Mouse (Mus musculus) naive thymus-derived CD4-positive, alpha-beta T cell, adult 2 months (primary cell): ENCODE results near the gene Csnk1e.

Experiments used
- DNase-seq: peaks from one replicate; pipeline ENCODE4 v3.0.0-alpha.2; 2011; ENCODE audit warnings: low read depth

Csnk1e gene

DNA sequence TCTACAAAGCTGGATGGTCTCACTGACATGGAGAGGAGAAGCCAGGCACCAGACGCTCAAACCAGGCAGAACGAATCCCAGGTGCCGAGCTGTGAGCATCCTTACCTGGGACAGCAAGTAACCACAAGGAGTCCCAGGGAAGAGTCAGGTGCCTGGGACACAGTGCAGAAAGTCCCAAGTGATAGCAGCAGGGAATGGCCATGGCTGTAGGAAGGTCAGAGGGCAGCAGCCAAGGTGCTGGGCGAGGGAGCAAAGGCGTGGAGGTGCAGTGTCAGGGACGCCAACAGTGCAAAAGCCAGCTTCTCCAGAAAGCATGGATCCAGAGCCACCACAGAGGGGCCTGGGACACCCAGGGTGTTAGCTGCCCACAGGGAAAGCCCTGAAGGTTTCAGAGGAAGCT lies 62.3 kb downstream of the Csnk1e start:
- no peak for DNase-seq

DNA sequence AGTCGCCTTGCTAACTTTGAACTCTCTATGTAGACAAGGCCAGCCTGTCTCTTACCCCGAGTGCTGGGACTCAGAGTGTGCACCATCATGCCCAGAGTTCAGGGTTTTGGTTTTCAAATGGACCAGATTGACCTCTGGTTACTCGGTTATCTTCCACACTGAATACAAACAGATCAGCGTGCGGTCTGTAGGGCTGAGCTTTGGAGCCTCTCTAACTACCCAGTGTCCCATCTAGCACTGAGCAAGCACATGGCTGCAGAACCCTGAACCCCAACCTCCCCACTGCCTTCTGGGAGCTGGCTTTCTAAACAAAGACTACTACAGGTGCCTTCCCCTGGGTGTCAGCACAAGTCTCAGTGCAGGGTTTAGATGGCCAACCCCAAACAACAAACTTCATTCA lies 62.8 kb downstream of the Csnk1e start:
- no peak for DNase-seq

DNA sequence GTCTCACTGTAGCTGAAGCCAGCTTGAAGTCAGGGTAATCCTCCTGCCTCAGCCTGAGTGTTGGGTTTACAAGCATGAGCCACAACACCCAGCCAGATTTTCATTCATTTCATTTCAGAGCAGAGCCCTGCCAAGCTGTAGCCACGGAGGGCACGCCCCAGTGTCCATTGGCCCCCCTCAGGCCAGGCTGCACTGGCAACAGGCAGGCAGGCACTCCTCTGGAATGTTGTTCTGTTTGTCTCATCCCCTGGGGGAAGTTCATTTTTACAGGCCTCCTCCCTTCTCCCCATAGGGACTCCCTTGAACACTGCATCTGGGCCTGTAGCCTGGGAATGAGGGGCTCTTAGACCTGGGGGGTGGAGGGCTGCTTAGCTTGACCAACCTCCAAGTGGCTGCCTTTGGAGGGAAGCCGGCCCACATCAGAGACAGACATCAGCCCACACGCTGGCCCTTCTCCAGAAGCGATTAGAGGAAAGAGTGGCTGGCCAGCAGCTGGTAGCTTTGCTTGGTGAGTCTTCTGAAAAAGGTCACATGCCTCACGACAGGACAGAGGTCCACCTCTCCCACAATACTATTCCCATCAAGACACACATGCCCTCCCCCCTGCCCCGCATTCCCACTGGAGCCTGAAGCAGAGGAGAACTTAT lies 63.8 kb downstream of the Csnk1e start:
- no peak for DNase-seq

DNA sequence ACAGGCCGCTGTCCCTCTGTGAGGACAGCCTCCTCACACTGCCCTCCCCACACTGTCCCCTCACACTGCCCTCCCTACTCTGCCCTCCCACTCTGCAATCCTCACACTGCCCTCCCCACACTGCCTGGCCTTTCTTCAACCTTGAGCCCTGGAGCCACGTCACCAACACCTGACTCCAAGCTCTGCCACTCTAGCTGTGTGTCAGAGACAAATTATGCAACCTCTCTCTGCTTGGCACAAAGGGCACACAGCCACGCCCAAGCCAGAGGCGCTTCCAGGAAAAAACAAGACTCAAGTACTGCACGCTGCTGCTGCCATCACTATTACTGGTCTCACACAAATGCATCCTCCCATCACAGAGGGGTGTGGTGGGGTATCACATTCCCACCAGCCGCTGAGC lies 64.9 kb downstream of the Csnk1e start:
- no peak for DNase-seq

DNA sequence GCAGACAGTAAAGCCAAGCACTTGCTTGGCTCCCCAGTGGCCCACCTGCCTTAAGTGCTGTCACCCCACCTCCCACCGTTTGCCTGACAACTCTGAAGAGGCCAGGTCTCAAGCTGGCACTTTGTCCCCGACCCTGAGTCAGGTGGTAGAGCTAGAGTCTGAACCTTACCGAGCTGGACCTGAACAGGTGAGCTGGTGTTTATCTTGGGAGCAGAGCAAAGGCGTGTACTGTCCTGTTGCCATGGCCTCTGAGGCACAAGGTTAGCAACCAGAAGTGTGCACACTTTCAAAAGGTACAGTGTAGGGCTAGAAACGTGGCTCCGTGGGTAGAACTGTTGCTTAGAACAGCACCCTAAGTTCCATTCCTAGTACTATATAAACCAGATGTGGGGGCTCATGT lies 67.2 kb downstream of the Csnk1e start:
- DNase-seq, result no peak

DNA sequence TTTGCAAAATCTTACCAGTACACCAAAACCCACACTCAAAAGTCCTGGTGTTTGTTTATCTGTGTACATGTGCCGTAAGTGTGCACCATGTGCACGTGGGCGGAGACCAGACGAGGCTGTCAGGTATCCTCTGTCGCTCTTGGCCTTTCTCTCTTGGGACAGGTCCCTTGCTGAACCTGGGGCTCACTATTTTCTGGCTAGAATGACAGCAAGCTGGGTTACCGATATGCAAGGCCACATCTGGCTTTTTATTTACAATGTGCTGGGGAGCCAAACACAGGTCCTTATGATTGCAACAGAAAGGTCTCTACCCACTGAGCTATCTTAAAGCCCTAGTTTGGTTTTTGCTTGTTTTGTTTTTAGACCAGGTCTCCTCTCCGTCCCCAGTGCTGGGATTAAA lies 67.8 kb downstream of the Csnk1e start:
- no peak for DNase-seq

DNA sequence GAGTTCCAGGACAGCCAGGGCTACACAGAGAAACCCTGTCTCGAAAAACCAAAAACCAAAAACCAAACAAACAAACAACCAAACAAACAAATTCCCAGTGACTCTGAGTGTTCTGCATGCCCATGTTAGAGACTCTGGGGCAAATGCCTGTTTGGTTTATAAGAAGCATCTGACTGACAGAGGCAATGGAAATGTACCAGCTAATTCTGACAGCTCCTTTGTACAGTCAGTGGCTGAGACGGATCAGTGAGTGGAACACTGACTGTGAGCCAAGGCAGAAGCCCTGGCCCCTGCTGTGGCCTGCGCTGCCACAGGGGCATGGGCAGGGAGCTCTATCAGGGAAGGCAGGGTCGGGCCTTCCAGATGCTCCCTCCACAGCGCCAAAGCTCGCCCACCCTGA lies 68.3 kb downstream of the Csnk1e start:
- DNase-seq, result no peak

DNA sequence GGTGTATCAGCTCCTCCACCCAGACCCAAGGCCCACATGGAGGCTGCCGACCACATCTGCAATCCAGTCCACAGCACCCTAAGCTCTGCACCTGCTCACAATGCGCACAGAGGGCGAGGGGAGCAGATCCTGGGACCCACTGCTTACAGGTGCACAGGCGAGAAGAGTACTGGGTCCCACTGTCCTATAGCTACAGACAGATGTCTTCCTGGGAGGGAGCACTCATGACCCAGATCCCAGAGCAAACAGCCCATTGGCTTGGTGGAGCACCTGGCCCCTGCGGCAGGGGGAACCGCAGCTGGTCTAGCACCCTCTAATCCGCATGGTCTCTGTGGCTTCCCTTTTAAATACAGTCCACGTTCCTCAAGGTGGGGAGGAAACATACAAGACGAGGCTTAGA lies 73.7 kb downstream of the Csnk1e start:
- no peak for DNase-seq

DNA sequence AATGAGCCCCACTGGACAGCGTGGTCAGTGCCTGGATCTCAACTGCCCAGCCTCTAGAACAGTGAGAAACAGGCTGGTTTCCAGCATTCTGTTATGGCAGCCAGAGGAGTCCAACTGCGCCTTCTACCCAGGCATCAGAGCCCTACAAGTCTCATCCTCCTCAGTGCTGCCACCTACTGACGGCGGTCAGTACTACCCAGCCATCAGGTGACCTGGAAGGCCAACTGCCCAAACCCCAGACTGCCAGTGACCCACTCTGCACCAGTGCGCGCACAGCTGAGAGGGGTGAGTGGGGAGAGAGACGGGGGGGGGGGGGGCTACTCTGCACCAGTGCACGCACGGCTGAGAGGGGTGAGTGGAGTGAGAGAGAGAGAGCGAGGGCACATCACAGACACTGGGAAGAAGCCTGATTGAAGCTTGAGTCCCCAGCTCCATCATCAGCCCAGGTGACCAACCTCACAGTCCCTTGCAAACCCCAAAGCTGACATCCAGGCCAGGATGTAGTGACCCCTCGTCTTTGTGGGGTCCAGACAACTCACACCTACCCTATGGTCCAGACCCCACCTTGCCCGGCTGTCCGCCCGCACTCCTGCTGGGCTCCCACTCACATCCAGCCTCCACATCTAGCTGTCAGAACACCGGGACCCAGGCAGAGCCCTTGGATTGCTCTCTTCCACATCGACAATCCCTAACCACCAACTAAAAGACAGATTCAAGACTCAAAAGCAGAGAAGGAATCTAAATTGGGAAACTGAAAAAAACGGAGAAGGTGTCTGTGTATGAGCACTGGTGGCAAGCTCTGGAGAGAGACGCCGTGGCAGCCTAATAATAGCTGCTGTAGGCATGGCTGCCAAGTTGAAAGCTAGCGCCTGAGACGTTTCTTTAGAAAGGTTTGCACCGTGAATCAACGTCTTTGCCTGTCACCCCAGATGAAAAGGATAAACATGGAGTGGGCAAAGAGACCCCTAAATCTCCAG lies 74.6 kb downstream of the Csnk1e start:
- peak; percentile 86 for DNase-seq

DNA sequence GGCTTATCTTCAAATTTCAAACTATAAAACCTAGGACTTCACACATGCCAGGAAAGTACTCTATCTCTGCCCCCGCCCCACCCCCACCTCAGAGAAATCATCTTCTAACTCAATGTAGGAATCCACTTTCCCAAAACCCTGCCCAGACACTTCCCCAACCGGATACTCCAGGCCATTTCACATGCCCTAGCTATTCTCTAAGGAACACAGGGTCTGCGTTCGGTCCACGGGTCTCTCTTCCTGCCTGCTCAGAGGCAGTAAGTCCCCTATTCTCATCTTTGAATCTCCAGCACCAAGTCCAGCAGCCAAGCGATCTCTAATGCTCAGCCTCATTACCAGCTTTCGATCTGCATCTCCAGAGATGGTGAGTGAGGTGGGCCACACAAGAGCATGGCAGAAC lies 75.7 kb downstream of the Csnk1e start:
- no peak for DNase-seq

DNA sequence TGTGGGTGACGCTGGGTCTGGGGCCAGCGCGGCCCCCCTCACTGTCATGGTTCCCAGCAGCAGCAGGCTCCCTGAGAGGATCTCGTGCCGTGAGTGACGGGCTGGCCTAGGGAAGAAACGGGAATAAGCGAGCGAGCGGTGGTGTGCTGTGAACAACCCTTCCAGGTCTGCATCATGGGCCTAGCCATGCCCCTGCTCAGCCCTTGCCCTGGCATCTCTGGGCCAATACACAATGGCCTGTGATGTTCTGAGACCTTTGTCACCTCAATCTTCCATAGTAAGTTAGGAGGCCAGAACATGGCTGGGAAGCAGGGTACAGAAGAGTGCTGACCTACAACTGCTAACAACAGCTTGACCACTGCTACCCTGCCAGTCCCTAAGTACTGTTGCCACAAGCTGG lies 76.8 kb downstream of the Csnk1e start:
- DNase-seq, result no peak

DNA sequence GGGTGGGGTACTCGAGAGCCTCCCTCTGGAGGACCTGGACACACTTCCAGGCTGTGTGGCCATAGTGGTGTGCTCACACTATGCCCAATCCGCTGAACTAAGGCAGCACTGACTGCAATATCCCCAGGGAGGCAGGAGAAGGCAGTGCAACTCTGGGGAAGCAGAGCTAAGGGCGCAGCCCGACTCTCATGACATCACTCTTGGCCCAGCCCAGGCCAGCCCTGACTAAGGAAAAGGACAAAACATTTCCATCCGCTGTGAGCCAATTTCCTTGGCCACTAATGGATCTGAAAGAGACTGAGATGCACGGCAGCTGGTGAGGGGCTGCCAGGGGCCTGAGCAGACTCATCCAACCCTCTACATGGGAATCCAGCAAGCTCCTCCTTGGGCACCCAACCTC lies 77.7 kb downstream of the Csnk1e start:
- no peak for DNase-seq

DNA sequence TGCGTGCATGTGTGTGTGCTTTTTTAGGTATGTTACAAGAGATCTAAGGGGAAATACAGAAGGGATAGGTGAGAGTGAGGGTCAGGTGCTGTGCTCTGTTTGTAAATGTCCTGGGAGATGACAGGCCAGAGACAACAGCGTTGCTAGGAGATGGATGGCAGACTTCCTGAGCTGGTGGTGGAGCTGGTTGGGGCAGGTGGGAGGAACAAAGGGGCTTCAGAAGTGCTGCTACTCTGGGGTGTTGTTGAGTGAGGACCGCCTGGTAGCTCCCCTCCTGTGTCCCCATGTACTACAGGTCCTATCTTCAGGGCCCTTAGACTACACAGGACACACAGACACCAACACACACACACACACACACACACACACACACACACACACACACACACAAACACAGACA lies 80.6 kb downstream of the Csnk1e start:
- DNase-seq, result no peak

DNA sequence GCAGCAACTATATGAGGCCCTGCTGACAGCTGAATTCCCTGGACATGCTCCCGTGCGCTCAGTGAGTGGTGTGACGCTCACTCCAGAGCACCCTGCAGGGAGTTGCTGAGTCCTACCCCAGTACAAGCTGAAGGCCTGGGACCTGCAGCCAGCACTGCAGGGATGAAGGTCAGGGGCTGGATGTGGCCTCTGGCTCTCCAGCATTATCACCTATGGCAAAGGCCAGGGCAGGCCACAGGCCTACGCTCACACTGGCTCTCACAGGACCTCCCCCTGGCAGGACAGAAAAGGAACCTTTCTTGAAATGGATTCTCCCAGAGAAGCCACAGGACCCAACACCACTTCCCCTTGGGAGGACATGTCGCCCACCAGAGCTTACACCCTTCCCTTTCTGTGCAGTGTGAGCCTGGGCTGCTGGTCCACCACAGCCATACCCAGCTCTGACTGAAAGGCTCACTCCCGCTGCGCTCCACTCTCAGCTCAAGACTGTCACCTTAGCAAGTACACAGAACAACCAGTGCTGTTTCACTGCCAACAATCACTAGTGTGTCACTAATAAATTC lies 85.0 kb downstream of the Csnk1e start:
- no peak for DNase-seq

DNA sequence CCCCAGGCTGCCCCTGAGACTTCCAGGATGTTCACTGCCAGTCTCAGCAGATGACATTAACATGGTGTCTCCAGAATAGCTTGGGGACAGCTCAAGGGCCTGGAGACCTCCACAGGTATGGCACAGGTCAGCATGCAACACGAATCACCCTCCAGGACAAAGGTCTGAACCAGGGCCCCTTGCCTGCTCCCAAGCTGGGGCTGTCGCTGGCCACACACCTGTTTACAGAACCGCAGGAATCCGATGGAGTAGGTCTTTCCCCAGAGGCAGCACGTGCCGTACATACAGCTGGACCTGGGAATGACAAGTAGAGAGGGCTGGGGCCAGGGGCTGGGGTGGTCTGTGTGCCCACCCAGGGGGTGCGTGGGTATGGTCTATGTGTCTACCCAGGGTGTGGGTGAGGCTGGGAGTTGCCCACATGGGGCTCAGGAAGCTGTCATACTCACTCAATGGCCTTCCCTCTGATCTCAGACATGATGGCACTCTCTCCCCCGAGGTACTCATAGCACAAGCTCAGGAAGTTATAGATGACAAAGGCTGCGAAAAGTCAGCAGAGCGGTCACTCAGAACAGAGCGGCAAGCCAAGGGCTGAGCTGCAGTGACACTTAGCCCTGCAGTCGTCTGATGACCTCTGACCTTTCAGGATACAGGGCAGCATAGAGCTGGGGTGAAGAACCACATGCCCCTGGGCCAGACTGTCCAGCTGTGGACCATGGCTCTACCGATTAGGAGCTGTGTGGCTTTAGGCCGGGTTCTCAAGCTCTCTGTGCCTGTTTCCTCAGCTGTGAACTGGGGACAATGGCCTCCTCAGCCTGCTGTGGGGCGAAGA lies 85.7 kb downstream of the Csnk1e start:
- DNase-seq, result no peak

DNA sequence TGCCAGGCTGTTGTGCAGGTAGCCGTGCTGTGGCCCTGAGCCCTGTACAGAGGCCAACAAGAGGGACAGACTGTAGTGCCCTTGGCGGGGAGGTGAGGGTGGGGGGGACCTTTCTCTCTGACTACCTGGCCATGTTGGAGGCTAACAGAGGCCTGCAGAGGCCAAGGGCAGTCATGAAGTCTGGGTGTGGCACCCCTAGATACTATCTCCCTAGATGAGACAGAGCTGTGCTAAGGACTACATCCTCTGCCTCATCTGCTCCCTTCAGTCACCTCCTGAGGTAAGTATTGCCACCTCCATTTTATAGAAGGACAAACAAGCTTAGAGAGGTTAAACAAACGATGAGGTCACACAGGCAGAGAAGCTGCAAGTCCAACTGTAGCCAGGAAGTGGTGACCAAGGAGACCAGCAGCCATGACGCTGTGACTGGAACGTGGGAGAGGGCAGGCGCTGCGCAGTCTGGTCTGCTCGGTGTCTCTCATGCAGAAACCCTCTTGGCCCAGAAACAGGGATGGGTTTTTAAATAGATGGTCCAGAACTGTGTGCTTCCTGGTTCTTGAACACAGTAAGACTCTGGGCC lies 86.4 kb downstream of the Csnk1e start:
- no peak for DNase-seq

DNA sequence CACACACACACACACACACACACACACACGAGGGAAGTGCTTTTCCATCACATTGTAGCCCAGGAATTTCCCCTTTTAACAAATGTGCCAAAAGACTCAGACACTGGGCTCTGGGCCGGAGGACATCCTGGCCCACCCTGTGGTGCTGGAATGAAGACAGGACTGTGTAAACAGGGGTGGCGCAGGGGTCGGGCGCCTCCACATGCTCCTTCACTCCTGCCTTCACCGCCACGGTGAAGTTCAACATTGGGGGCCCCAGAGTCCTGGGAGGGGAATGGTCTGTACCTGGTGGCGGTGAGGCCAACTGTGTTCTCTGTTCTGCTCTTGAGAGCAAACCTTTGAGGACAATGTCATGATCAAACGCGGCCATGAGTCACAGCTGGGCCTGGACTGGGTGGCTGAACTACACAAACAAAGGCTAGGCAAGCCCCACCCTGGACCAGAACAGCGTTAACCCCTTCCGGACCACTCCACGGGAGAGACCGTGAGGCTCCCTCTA lies 87.0 kb downstream of the Csnk1e start:
- DNase-seq, result no peak
